Mouse (Mus musculus) neural tube, embryonic 10.5 days (tissue): ENCODE results near the gene Ezh2.
"Not testable (repeated sequence)": the region's sequence is repeated elsewhere in the genome, so short reads cannot be mapped to it uniquely, and the experiment has no call there.

ENCODE experiments used
- DNase-seq: peaks from one replicate; pipeline ENCODE4 v3.0.0-alpha.2; 2017; ENCODE audit warnings: low spot score; ENCODE audit errors: extremely low spot score

Gene Ezh2

GRCm38 (mm10) chr6:47594926-47595623 is at the start of gene Ezh2:
Gene Ezh2 (minus strand): TSS chr6:47595341.
- DNase-seq: peak; percentile 97

GRCm38 (mm10) chr6:47636527-47637076 is 41.5 kb upstream of the Ezh2 start:
- DNase-seq: no peak

DNA sequence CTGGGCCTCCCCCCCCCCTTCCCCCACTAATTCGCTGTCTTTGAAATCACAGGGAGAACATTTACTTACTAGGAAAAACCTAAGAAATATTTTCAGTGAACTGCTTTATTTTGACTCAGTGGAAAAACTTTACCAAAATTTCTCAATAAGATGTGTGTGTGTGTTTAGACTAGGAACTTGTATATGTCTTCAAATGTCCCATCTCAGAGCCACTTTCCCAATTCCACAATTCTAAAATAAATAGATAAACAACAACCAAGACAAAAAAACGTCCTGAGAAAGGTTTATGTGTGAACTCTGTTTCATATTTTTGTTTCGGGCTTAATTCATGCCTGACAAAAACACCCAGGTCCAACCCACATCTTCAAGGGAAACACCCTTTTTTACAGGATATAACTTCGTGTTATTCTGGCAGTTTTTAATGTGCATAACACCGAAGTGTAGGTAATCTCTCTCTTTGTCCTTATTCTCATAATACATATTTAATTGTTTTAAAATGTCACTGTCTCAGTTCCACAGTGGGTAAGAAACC is 40.9 kb upstream of the Ezh2 start:
- DNase-seq: no peak

DNA sequence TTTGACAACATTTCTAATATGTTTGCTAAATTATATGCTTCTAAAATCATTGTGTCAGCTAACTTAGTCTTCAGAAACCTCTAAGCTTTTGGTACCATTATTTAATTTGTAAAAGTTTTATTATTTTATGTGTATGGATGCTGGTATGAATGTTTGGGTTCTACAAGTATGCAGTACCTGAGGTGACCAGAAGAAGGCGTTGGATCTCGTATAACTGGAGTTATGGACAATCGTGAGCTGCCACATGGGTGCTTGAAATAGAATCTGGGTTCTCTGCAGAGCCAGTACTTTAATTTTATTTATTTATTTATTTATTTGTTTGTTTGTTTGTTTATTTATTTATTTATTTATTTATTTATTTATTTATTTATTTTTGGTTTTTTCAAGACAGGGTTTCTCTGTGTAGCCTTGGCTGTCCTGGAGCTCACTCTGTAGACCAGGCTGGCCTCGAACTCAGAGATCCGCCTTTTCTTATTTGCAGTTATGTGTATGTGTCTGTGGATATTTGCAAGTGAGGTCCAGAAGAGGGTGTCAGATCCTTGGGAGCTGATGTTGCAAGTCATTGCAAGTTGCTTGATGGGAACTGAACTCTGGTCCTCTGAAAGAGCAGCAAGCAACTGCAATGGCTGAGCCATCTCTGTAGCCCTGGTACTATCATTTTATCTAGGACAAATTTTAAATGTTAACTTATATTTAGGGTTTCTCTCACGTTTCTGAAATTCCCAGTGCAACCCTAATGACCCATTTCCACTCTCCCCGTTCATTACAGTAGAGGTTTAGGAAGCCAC is 40.3 kb upstream of the Ezh2 start:
- DNase-seq: no peak

GRCm38 (mm10) chr6:47633467-47633866 is 38.3 kb upstream of the Ezh2 start:
- DNase-seq: no peak

- not testable (repeated sequence) for DNase-seq
Observed at GRCm38 (mm10) chr6:47630061-47630460, 34.9 kb upstream of the Ezh2 start.

- no peak for DNase-seq
Observed at GRCm38 (mm10) chr6:47627978-47628377, 32.8 kb upstream of the Ezh2 start.

DNA sequence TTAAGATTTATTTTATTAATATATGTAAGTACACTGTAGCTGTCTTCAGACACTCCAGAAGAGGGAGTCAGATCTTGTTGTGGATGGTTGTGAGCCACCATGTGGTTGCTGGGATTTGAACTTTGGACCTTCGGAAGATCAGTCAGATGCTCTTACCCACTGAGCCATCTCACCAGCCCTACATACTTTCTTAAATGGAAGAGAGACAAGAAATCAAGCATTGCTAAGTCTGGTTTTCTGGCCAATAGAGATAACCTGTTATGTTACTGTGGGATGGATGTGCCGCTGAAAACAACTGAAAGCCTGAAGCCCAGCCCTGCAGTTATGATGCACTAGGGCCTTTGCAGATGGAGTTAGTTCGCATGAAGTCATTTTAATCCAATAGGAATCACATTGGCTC is 31.8 kb upstream of the Ezh2 start:
- not testable (repeated sequence) for DNase-seq

DNA sequence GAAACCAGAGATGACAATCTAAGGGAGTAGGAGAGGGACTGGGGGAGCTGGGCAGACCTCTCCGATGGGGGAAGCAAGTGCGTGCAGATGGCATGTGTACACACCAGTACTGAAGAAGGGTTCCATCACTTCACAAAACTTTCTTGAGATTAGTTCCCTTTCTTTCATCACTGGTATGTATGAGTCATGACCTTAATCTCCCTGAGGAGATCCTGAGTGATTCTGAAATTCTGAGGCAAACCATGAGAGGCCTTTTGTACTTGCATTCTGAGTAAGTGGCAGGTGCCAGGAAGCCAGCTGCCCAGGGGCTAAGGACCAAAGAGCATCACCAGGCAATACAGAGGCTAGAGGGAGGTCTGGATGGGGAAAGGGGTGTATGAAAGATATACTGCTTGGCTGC is 25.9 kb upstream of the Ezh2 start:
- no peak for DNase-seq

DNA sequence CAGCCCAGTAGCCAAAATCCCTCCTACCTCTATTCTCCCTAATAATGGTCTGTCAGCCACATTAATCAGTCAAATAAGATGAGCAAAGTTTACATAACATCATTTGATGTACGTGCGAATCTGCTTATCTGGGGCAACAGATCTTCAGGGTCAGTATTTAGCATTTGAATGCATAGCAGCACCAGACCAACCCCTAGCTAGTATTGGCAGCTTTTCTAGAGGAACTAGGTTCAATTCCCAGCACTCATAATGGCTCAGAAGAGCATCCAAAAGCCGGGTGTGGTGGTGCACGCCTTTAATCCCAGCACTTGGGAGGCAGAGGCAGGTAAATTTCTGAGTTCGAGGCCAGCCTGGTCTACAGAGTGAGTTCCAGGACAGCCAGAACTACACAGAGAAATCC is 13.2 kb upstream of the Ezh2 start:
- not testable (repeated sequence) for DNase-seq

GRCm38 (mm10) chr6:47601931-47602330 is 6.8 kb upstream of the Ezh2 start:
- DNase-seq: no peak

DNA sequence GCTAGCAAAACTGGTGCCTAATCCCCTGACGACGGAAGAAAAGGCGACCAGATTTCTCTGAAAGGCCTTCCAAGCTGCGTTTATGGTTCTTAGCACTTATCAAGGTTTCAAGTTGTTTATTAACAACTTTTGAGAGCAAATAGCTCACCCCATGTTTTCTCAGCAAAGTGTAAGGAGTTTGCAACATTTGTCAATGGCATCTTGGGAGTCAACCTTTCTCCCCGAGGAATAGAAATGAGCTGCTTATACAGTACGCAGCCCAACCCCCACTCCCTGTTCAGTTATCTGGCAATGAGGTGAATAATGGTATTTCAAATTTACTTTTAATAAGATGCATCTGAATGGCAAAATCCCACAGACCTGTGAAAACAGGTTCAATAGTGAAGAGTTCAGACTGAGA is 555 bp upstream of the Ezh2 start:
- DNase-seq: no peak

- DNase-seq: peak; percentile 87
Observed at GRCm38 (mm10) chr6:47594141-47594835, 853 bp downstream of the Ezh2 start.

DNA sequence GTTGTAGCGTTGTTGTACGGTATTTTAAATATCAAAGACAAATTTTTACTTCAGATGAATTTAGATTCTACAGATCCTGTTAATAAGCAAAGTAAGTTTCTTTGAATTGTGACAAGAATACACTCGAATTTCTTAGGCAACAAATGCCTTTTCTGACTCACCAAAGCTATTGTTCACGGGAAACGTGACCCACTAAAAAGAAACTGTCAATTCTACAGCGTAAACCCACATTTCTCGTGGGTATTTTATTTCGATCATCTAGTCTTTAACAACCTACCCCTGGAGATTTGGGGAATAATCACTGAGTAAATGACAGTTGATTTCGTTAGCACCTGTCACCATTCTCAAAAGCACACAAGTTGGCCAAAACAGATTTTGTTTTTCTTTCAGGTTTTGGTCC is 1.6 kb downstream of the Ezh2 start:
- DNase-seq: no peak

DNA sequence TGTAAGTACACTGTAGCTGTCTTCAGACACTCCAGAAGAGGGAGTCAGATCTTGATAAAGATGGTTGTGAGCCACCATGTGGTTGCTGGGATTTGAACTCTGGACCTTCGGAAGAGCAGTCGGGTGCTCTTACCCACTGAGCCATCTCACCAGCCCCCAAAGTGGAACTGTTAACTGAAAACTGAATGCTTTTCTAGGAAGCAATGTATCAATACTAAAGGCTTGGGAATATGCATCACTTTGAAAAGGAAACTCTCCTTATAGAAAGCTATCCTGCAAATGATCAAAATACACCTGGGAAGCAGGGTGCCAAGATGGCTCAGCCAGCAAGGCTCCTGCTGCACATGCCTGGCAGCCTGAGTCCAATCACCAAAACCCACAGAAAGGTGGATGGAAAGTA is 7.8 kb downstream of the Ezh2 start:
- DNase-seq: not testable (repeated sequence)

- no peak for DNase-seq
Observed at GRCm38 (mm10) chr6:47572887-47573286, 22.3 kb downstream of the Ezh2 start.

- no peak for DNase-seq
Observed at GRCm38 (mm10) chr6:47565326-47566035, 29.7 kb downstream of the Ezh2 start.

DNA sequence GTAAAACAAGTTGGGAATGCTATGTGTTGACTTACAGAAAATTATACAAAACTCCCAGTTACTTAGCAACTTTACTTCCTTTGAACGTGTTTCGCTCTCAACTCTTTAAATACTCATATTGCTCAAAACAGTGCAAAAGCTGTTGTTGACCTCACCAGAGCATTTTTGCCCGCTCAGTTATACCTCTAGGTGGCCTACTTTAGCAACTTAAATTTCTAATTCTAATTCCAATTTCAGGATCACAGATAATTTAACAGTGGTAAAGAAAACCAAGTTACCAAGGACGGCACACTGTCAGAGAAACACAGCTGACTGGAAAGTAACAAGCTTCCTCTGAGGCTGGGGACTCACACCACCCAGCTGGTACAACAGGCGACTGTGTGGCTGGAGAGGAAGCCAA is 33.7 kb downstream of the Ezh2 start:
- no peak for DNase-seq

DNA sequence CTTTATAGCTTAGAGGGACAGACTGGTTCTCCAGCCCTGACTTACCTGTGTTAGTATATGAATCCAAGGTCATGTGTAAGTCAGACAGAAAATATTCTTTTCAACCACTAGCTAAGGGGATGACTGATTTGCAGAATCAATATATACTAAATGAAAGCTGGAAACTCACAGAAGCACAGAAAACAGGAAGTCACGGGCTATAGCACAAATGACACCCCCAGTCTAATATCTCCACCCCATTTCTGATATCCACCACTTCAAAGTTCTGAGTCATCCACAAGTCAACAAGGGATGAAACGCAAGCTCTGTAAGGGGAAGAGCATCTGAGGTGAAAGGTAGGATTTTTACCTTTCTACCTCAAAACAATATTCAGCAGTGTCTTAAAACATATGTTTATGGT is 34.3 kb downstream of the Ezh2 start:
- DNase-seq: no peak

GRCm38 (mm10) chr6:47560407-47560806 is 34.7 kb downstream of the Ezh2 start:
- no peak for DNase-seq

DNA sequence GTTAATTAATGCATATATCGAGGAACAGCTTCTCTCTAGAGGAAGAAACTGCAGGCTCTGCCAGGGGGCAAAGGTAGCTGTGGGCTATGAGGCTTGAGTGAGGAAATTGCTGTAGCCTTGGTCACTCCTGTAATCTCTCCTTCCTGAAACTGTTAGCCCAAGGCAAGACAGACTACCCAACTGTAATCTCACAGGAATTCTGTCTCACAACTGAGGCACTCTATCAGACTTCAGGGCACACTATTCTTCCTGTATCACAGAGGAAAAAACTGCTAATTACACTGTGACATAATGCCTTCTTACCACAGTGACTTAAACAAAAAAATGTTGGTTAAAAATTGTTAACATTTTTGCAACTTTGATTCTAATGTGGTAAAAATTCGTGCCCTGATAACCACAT is 35.9 kb downstream of the Ezh2 start:
- DNase-seq: no peak
